20 mouse cellular contexts compared by ENCODE assay signal in genomic region chr17:81004454-81004853, GRCm38 (mm10).
"Had no signal": no experiment of that assay in that cellular context is flagged by ENCODE, and none has a peak within 500 bp of the region (broad histone marks: within the 10 kb centered on the region; RNA-seq: fewer than 3 reads in every experiment).

No protein-coding gene starts in this region.

- H3K4me3 ChIP-seq: left cerebral cortex, adult 2 months; liver, embryonic 13.5 days; megakaryocyte, embryonic 14.5 days; midbrain, embryonic 10.5 days; midbrain, embryonic 13.5 days; myocyte had no signal

- ATAC-seq: intestine, embryonic 16.5 days; midbrain, embryonic 13.5 days; midbrain, embryonic 16.5 days had no signal

- H3K9ac ChIP-seq: liver, embryonic 13.5 days; midbrain, embryonic 13.5 days had no signal

- H3K36me3 ChIP-seq: liver, embryonic 13.5 days; midbrain, embryonic 10.5 days had no signal

- H3K4me2 ChIP-seq: liver, embryonic 13.5 days; midbrain, embryonic 13.5 days had no signal

- H3K27ac ChIP-seq: left cerebral cortex, adult 2 months; liver, embryonic 13.5 days; midbrain, embryonic 10.5 days; midbrain, embryonic 13.5 days; stomach, postnatal 0 days had no signal

- H3K4me1 ChIP-seq: liver, embryonic 13.5 days; megakaryocyte, embryonic 14.5 days had no signal

- H3K9me3 ChIP-seq: liver, embryonic 13.5 days; midbrain, embryonic 10.5 days; midbrain, embryonic 13.5 days had no signal

- DNase-seq: kidney, adult 18-20 months; kidney, adult 9 months; kidney, postnatal 25 days; layer of hippocampus, postnatal 36 days; liver, embryonic 13.5 days; lung, postnatal 14 days; right cerebral cortex, adult 18-20 months; right cerebral cortex, postnatal 14 days; right cerebral cortex, postnatal 4 days; thymus, adult 2 months; thymus, postnatal 14 days; thymus, postnatal 4 days had no signal

- H3K27me3 ChIP-seq: liver, embryonic 13.5 days; midbrain, embryonic 13.5 days had no signal
